Mouse (Mus musculus) bone marrow, adult 2 months (tissue): ENCODE data around the gene Add3. TPM values are rescaled to one million over a fixed set of nuclear protein-coding genes. Genes with fewer than 3 reads are reported as not detected.
A peak's percentile ranks its signal among the peaks of the same experiment; 100 is the strongest.

Source experiments
- H3K27ac ChIP-seq: fragments of 200-500 bp; 2 replicates; pipeline ENCODE4 v1.5.1; 2012; ENCODE audit warnings: low read depth, mild to moderate bottlenecking, control low read depth, inconsistent platforms, low read length; ENCODE audit not compliant: control insufficient read depth, poor library complexity, insufficient read depth
- H3K4me1 ChIP-seq: fragments of 200-500 bp; 2 replicates; pipeline ENCODE4 v1.6.1; 2011; ENCODE audit warnings: low read length; ENCODE audit not compliant: control insufficient read depth, insufficient read depth
- H3K4me3 ChIP-seq: fragments of 200-500 bp; replicated peaks from 2 replicates; pipeline ENCODE3; 2011; ENCODE audit warnings: mild to moderate bottlenecking, low read depth, low read length, control low read depth; ENCODE audit not compliant: control insufficient read depth
- CTCF ChIP-seq: fragments of 200-500 bp; IDR thresholded peaks from 2 replicates; pipeline ENCODE4 v1.5.1; 2011; ENCODE audit warnings: low read length, control low read depth; ENCODE audit not compliant: control insufficient read depth, insufficient read depth
- POLR2A ChIP-seq: fragments of 200-500 bp; IDR thresholded peaks from 2 replicates; pipeline ENCODE4 v1.6.1; 2011; ENCODE audit warnings: low read depth, mild to moderate bottlenecking, control low read depth, low read length, borderline replicate concordance; ENCODE audit not compliant: control insufficient read depth
- WGBS: fragments of 180-500 bp; shearing (Covaris S2); methylation state at CpG from one replicate; pipeline ENCODE4 v1.1.7; 2018; 5-methylcytosine and 5-hydroxymethylcytosine counted together
- polyA plus RNA-seq: library from polyadenylated mRNA; stranded (reverse); fragments of >200 nt; gene quantifications from 2 replicates; pipeline ENCODE4 v1.2.4, GENCODE M21; 2011; ENCODE audit warnings: low replicate concordance; ENCODE audit not compliant: missing spikeins, insufficient read depth, insufficient read length

Gene Add3
- polyA plus RNA-seq, 1 experiment, result 43.6 TPM

GRCm38 (mm10) chr19:53107361-53108247 is 32.6 kb upstream of the Add3 start:
- 76% methylated on average over 18 of the region's 18 CpGs for WGBS
- Histone ChIP-seq H3K4me1 (no peaks in the 10 kb centered on the region), H3K4me3 (no peak overlapping the region), H3K27ac (no peak overlapping the region)
- TF ChIP-seq POLR2A (no peak), CTCF (no peak)

DNA sequence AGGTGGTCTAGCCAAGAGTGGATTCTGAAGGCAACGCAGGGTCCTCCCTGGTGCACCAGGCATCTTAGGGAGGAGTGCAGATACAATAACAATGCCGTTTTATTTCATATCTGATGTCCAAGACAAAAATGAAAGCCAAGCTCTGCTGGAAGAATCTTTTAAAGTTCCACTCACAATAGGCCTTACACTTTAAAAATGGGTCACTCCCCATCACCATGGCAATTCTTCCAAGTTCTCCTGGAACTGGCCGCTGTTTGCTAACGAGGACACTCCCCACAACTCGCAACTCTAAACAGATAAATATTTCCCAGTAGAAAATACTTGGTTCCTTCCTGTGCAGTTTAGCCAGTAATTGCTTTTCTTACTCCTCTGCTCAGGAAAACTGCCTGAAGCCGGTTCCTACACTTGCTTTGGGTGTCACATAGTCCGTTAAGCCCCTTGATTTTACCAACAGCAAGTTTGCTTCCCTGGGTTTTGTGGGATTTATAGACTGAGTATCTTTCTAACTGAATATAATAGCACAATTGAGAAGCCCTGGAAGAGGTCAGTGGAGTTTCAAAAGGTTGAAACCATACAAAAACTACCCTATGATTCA is 28.1 kb upstream of the Add3 start:
- no peak overlapping the region for H3K4me3 ChIP-seq
- no peak overlapping the region for H3K27ac ChIP-seq
- WGBS, result 78% methylated on average over 7 of the region's 7 CpGs
- H3K4me1 ChIP-seq, result no peaks in the 10 kb centered on the region
- no peak for TF ChIP-seq POLR2A
- no peak for TF ChIP-seq CTCF

GRCm38 (mm10) chr19:53119255-53119795 is 20.9 kb upstream of the Add3 start:
- no peak overlapping the region for H3K4me3 ChIP-seq
- TF ChIP-seq POLR2A (no peak), CTCF (no peak)
- WGBS, result 18% methylated on average over 8 of the region's 8 CpGs
- H3K27ac ChIP-seq, result peak overlapping the region; percentile 71; the same call in 1 of the 2 replicates
- H3K4me1 ChIP-seq, result peaks cover 2% of the 10 kb centered on the region; the same call in 1 of the 2 replicates

GRCm38 (mm10) chr19:53120483-53120882 is 19.8 kb upstream of the Add3 start:
- WGBS, result 72% methylated on average over 3 of the region's 3 CpGs
- TF ChIP-seq CTCF (no peak), POLR2A (no peak)
- Histone ChIP-seq H3K27ac (no peak overlapping the region), H3K4me3 (no peak overlapping the region), H3K4me1 (peaks cover 2% of the 10 kb centered on the region; the same call in 1 of the 2 replicates)

GRCm38 (mm10) chr19:53122641-53123241 is 17.5 kb upstream of the Add3 start:
- peaks cover 2% of the 10 kb centered on the region; the same call in 1 of the 2 replicates for H3K4me1 ChIP-seq

DNA sequence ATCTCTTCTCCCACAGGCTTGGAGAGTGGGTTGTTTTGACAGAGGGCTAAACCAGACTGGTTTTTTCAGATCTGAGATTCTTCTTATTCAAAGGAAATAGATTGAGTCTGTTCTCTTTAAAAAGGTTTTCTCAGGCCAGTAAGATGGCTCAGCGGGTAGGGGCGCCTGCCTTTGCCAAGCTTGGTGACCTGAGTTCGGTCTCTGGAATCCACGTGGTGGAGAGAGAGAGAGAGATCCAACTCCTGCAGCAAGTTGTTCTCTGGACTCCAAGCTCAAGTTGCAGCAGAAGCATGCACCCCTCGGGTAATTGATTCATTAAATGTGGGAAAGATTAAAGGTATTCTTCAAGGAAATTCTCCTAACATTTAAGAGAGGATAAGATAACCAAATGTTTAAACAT is 16.9 kb upstream of the Add3 start:
- H3K4me1 ChIP-seq, result peaks cover 3% of the 10 kb centered on the region; the same call in 1 of the 2 replicates
- H3K27ac ChIP-seq, result no peak overlapping the region
- no peak for TF ChIP-seq POLR2A
- no peak for TF ChIP-seq CTCF
- 85% methylated on average over 5 of the region's 5 CpGs for WGBS
- no peak overlapping the region for H3K4me3 ChIP-seq

More at GRCm38 (mm10) chr19:53122641-53123241, 17.5 kb upstream of the Add3 start:
- TF ChIP-seq CTCF, result no peak
- 64% methylated on average over 6 of the region's 6 CpGs for WGBS
- no peak overlapping the region for H3K4me3 ChIP-seq
- no peak overlapping the region for H3K27ac ChIP-seq

- Histone ChIP-seq H3K4me1 (peaks cover 6% of the 10 kb centered on the region), H3K27ac (no peak overlapping the region), H3K4me3 (no peak overlapping the region)
- 58% methylated on average over 2 of the region's 2 CpGs for WGBS
- TF ChIP-seq CTCF (no peak), POLR2A (no peak)
Observed at GRCm38 (mm10) chr19:53125679-53126078, 14.6 kb upstream of the Add3 start.

- Histone ChIP-seq H3K4me3 (no peak overlapping the region), H3K27ac (no peak overlapping the region), H3K4me1 (peaks cover 6% of the 10 kb centered on the region)
- 65% methylated on average over 4 of the region's 4 CpGs for WGBS
- no peak for TF ChIP-seq POLR2A
- TF ChIP-seq CTCF, result no peak
Observed at GRCm38 (mm10) chr19:53126546-53126945, 13.7 kb upstream of the Add3 start.
